Mouse (Mus musculus): ENCODE data around the gene Bin2.

DNA sequence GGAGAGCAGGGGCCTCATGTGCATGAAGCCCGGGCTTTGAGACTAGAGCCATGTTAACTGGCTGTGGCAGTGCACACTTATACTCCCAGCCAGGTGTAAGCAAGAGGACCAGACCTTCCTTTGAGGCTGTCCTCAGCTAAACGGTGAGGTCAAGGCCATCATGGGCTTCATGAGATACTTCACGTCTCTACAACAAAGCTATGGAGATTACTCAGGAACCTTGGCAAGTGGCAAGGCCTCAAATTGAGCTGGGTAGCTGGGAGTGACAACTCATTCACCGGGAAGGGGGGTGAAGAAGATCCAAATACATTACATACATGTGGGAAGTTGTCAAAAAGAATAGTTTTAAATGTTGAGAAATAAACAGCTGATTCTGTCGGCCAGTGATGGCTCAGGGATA lies 8.5 kb downstream of the Bin2 start:
- TF ChIP-seq CTCF (IDR thresholded peaks at IDR 0.05; ENCODE audit: low read depth) (no peak), EP300 (IDR thresholded peaks at IDR 0.05; ENCODE audit: low read depth) (no peak)
